Mouse (Mus musculus) MEL (cell line): Measurements from ENCODE around the gene Osbp2. TPM values are rescaled to one million over a fixed set of nuclear protein-coding genes. Genes with fewer than 3 reads are reported as not detected.

ENCODE experiments used
- DNase-seq: peaks from one replicate; pipeline ENCODE4 v3.0.0; 2011; ENCODE audit warnings: low read depth, low spot score
- H3K27ac ChIP-seq: 2 replicates; pipeline ENCODE4 v1.5.1; 2012; ENCODE audit warnings: low read depth, mild to moderate bottlenecking, control low read depth, low read length, moderate library complexity; ENCODE audit not compliant: control insufficient read depth
- H3K27me3 ChIP-seq, 2 experiments: fragments of 150-350 bp in 1 of 2; sonication (generic) in 1 of 2; 2 replicates each; pipeline ENCODE4 v1.6.1; 2012; ENCODE audit warnings: low read length in 2 of 2, mild to moderate bottlenecking in 2 of 2, improper control_type of control experiment in 1 of 2, moderate library complexity in 1 of 2; ENCODE audit not compliant: insufficient read depth in 2 of 2, control insufficient read depth in 1 of 2
- H3K36me3 ChIP-seq, 2 experiments: 2 replicates each; pipeline ENCODE4 v1.6.1; 2012 to 2014; ENCODE audit warnings: low read length in 2 of 2, improper control_type of control experiment in 1 of 2, inconsistent platforms in 1 of 2, mild to moderate bottlenecking in 1 of 2; ENCODE audit not compliant: insufficient read depth in 2 of 2, control insufficient read depth in 1 of 2
- H3K4me1 ChIP-seq, 2 experiments: fragments of 150-350 bp in 1 of 2; sonication (generic) in 1 of 2; 2 replicates each; pipeline ENCODE4 v1.6.1; 2012; ENCODE audit warnings: low read length in 2 of 2, improper control_type of control experiment in 1 of 2, mild to moderate bottlenecking in 1 of 2; ENCODE audit not compliant: insufficient read depth in 2 of 2, control insufficient read depth in 1 of 2
- H3K4me3 ChIP-seq, 2 experiments: fragments of 150-350 bp in 1 of 2; sonication (generic) in 1 of 2; 2 replicates each; pipeline ENCODE4 v1.5.1; 2012; ENCODE audit warnings: low read depth in 2 of 2, low read length in 2 of 2, mild to moderate bottlenecking in 2 of 2, moderate library complexity in 2 of 2, control low read depth in 1 of 2, improper control_type of control experiment in 1 of 2; ENCODE audit not compliant: control insufficient read depth in 1 of 2, insufficient read depth in 1 of 2
- H3K79me2 ChIP-seq: 2 replicates; pipeline ENCODE4 v1.6.1; 2012; ENCODE audit warnings: mild to moderate bottlenecking, low read length, moderate library complexity; ENCODE audit not compliant: control insufficient read depth, poor library complexity, insufficient read depth
- H3K9ac ChIP-seq: 2 replicates; pipeline ENCODE4 v1.6.1; 2012; ENCODE audit warnings: low read depth, mild to moderate bottlenecking, control low read depth, low read length, moderate library complexity; ENCODE audit not compliant: control insufficient read depth, poor library complexity, severe bottlenecking
- H3K9me3 ChIP-seq: fragments of 150-350 bp; sonication (generic); replicated peaks from 2 replicates; pipeline ENCODE4 v1.6.1; 2012; ENCODE audit warnings: mild to moderate bottlenecking, low read length, improper control_type of control experiment, moderate library complexity; ENCODE audit not compliant: insufficient read depth
- CHD2 ChIP-seq: IDR thresholded peaks from 2 replicates; pipeline ENCODE4 v1.6.1; 2011; ENCODE audit warnings: low read length, improper control_type of control experiment
- E2F4 ChIP-seq: IDR thresholded peaks from 2 replicates; pipeline ENCODE4 v1.6.1; 2011; ENCODE audit warnings: low read depth, low read length, improper control_type of control experiment, borderline replicate concordance
- GABPA ChIP-seq: IDR thresholded peaks from 2 replicates; pipeline ENCODE4 v1.6.1; 2012; ENCODE audit warnings: low read depth, mild to moderate bottlenecking, inconsistent platforms, low read length, improper control_type of control experiment, moderate library complexity
- KAT2A ChIP-seq: conservative IDR thresholded peaks from 2 replicates; pipeline ENCODE4 v1.6.1; 2012; ENCODE audit warnings: low read depth, low read length, improper control_type of control experiment, inconsistent platforms
- MAZ ChIP-seq: IDR thresholded peaks from 2 replicates; pipeline ENCODE4 v1.6.1; 2012; ENCODE audit warnings: low read depth, mild to moderate bottlenecking, inconsistent platforms, low read length, improper control_type of control experiment
- MEF2A ChIP-seq: IDR thresholded peaks from 2 replicates; pipeline ENCODE4 v1.6.1; 2014; ENCODE audit warnings: low read depth, mild to moderate bottlenecking, inconsistent platforms, low read length, improper control_type of control experiment; ENCODE audit not compliant: poor library complexity, insufficient replicate concordance, severe bottlenecking; ENCODE audit errors: extremely low read depth
- MXI1 ChIP-seq: IDR thresholded peaks from 2 replicates; pipeline ENCODE4 v1.6.1; 2011; ENCODE audit warnings: mild to moderate bottlenecking, low read depth, low read length, improper control_type of control experiment
- NELFE ChIP-seq: IDR thresholded peaks from 2 replicates; pipeline ENCODE4 v1.6.1; 2011; ENCODE audit warnings: low read depth, low read length, improper control_type of control experiment
- POLR2A ChIP-seq, 2 experiments: IDR thresholded peaks; 2 replicates each; pipeline ENCODE4 v1.6.1; 2011 to 2012; ENCODE audit warnings: low read length in 2 of 2, mild to moderate bottlenecking in 2 of 2, control low read depth in 1 of 2, improper control_type of control experiment in 1 of 2, low read depth in 1 of 2, moderate library complexity in 1 of 2; ENCODE audit not compliant: control insufficient read depth in 1 of 2, insufficient read depth in 1 of 2, poor library complexity in 1 of 2
- POLR2AphosphoS2 ChIP-seq: IDR thresholded peaks from 2 replicates; pipeline ENCODE4 v1.6.1; 2011; ENCODE audit warnings: low read length, improper control_type of control experiment
- RAD21 ChIP-seq: IDR thresholded peaks from 2 replicates; pipeline ENCODE4 v1.6.1; 2011; ENCODE audit warnings: mild to moderate bottlenecking, low read depth, low read length, improper control_type of control experiment
- TAL1 ChIP-seq: IDR thresholded peaks from 2 replicates; pipeline ENCODE4 v1.6.1; 2012; ENCODE audit warnings: mild to moderate bottlenecking, inconsistent platforms, low read length, moderate library complexity, mixed read lengths
- TBP ChIP-seq: IDR thresholded peaks from 2 replicates; pipeline ENCODE4 v1.8.0; 2011; ENCODE audit warnings: low read depth, low read length, improper control_type of control experiment
- TCF12 ChIP-seq: IDR thresholded peaks from 2 replicates; pipeline ENCODE4 v1.6.1; 2014; ENCODE audit warnings: low read depth, mild to moderate bottlenecking, inconsistent platforms, low read length, improper control_type of control experiment, moderate library complexity
- USF1 ChIP-seq: IDR thresholded peaks from 2 replicates; pipeline ENCODE4 v1.6.1; 2014; ENCODE audit warnings: low read depth, mild to moderate bottlenecking, inconsistent platforms, low read length, improper control_type of control experiment, moderate library complexity
- USF2 ChIP-seq, 2 experiments: IDR thresholded peaks; 2 replicates each; pipeline ENCODE4 v1.6.1; 2011 to 2012; ENCODE audit warnings: improper control_type of control experiment in 2 of 2, low read length in 2 of 2, borderline replicate concordance in 1 of 2, inconsistent platforms in 1 of 2, low read depth in 1 of 2, mild to moderate bottlenecking in 1 of 2; ENCODE audit not compliant: insufficient read depth in 1 of 2
- ZC3H11A ChIP-seq: IDR thresholded peaks from 2 replicates; pipeline ENCODE4 v1.6.1; 2012; ENCODE audit warnings: low read depth, mild to moderate bottlenecking, inconsistent platforms, low read length, improper control_type of control experiment
- polyA plus RNA-seq, 2 experiments: library from polyadenylated mRNA; stranded (reverse) in 1 of 2; unstranded in 1 of 2; fragments of >175 nt in 1 of 2; fragments of >200 nt in 1 of 2; gene quantifications; 2 replicates each; pipeline versions ENCODE4 v1.2.1 to v1.2.4; 2012; ENCODE audit warnings: low replicate concordance in 2 of 2, low read depth in 1 of 2; ENCODE audit not compliant: insufficient read length in 2 of 2, insufficient read depth in 1 of 2, missing spikeins in 1 of 2
- total RNA-seq: library from RNA; depleted of rRNA; stranded (reverse); fragments of 300-350 nt; gene quantifications from 2 replicates; pipeline ENCODE4 v1.2.3, GENCODE M21; 2012

Osbp2 gene
- total and polyA plus RNA-seq, 3 experiments = 0.04 TPM; not detected in 2

GRCm38 (mm10) chr11:3735715-3736114 lies 128.0 kb downstream of the Osbp2 start:
- H3K9me3 ChIP-seq = no peaks in the 10 kb centered on the region
- DNase-seq = no peak
- H3K4me3 ChIP-seq = no peak overlapping the region
- no peaks in the 10 kb centered on the region for H3K79me2 ChIP-seq
- no peak for TF ChIP-seq USF2 (IDR thresholded peaks at IDR 0.05; ENCODE audit: borderline replicate concordance in 1 of 2, insufficient read depth in 1 of 2, low read depth in 1 of 2, low read length in 2 of 2)
- TF ChIP-seq, all 39 proteins: peak for 0
- Histone ChIP-seq H3K27me3 (peaks cover 2 to 4% of the 10 kb centered on the region in 2 experiments; a peak in 2 of 4 replicates), H3K27ac (no peak overlapping the region), H3K36me3 (no peaks in the 10 kb centered on the region), H3K9ac (no peak overlapping the region), H3K4me1 (no peaks in the 10 kb centered on the region)

DNA sequence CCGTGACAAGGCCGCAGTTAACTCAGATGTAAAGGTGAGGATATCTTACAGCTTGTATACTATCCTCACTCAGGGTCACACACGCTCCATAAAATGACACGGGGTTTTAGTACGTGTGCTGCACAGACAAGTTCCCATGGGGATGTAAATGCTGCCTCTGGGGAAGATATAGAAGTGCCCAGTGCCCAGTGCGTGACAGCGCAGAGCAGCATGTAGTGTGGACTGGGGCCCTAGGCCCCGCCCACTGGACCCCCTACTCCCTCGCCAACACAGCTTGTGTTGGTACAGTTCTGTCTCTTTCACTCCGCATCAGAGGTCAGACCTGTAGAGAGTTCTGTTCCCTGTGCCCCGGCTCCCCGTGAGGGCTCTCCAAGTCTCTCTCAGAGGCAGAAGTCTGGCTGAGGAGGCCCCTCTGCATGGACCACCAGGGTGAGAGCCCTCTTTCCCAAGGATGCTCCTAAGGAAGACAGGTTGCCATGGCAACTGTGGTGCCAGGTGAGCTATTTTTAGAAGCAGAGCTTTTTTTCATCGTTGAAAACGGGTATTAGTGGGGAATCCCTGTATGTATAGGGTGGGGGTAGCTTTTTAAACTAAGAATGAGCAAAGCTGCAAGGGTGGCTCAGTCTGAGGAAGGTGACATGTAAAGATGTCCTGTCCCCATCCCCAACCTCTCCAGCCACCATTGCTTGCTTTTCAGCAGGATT lies 129.6 kb downstream of the Osbp2 start:
- H3K4me1 ChIP-seq = no peaks in the 10 kb centered on the region
- H3K36me3 ChIP-seq = no peaks in the 10 kb centered on the region
- no peak overlapping the region for H3K9ac ChIP-seq
- DNase-seq = no peak
- no peak overlapping the region for H3K4me3 ChIP-seq
- H3K79me2 ChIP-seq = no peaks in the 10 kb centered on the region
- no peak overlapping the region for H3K27ac ChIP-seq
- H3K27me3 ChIP-seq = peaks cover 2 to 4% of the 10 kb centered on the region in 2 experiments; a peak in 3 of 4 replicates
- TF ChIP-seq POLR2AphosphoS2 = no peak
- no peak for TF ChIP-seq GABPA
- no peak for TF ChIP-seq USF2 (IDR thresholded peaks at IDR 0.05; ENCODE audit: borderline replicate concordance in 1 of 2, insufficient read depth in 1 of 2, low read depth in 1 of 2, low read length in 2 of 2)
- TF ChIP-seq ZC3H11A = no peak
- no peak for TF ChIP-seq E2F4
- no peak for TF ChIP-seq NELFE
- no peak for TF ChIP-seq KAT2A
- no peak for TF ChIP-seq CHD2
- TF ChIP-seq TAL1 = no peak
- no peak for TF ChIP-seq POLR2A (IDR thresholded peaks at IDR 0.05; ENCODE audit: control insufficient read depth in 1 of 2, insufficient read depth in 1 of 2, low read depth in 1 of 2, low read length in 2 of 2, poor library complexity in 1 of 2)
- TF ChIP-seq MXI1 = no peak
- no peak for TF ChIP-seq RAD21
- no peak for TF ChIP-seq TBP
- no peak for TF ChIP-seq TCF12
- TF ChIP-seq MAZ = no peak
- TF ChIP-seq MEF2A = no peak
- no peak for TF ChIP-seq USF1
- no peaks in the 10 kb centered on the region for H3K9me3 ChIP-seq
